Mouse (Mus musculus) T-helper 17 cell (primary cell): Measurements from ENCODE around the gene Olfr1110.
"Not testable (repeated sequence)": the region's sequence is repeated elsewhere in the genome, so short reads cannot be mapped to it uniquely, and the experiment has no call there.

ENCODE experiments used
- in situ Hi-C, 2 experiments: fragments of 300-600 bp; cut with MboI, MseI; formaldehyde crosslinking; loops; 1 replicate in 1 of 2; 2 replicates in 1 of 2; pipeline ENCODE4 v1.15.1; 2025; ENCODE audit warnings: high pct_unique_total_duplicates in 2 of 2

The Olfr1110 gene

GRCm38 (mm10) chr2:87140200-87140599, at the start of gene Olfr1110:
Olfr1110 (minus strand) TSS chr2:87140300.
- in situ Hi-C loops = no loop called here

- in situ Hi-C loops = no loop called here
These were observed 47.4 kb upstream of the Olfr1110 start, which contains the start of gene Olfr1112 for GRCm38 (mm10) chr2:87187498-87187897. Olfr1112 (plus strand) TSS chr2:87187798.

- in situ Hi-C loops = not testable (repeated sequence)
These were observed 27.6 kb upstream of the Olfr1110 start for GRCm38 (mm10) chr2:87167731-87168130.

- in situ Hi-C loops = no loop called here
These were observed 12.4 kb upstream of the Olfr1110 start, which contains the start of gene Olfr1111 for GRCm38 (mm10) chr2:87152524-87152923. Olfr1111 (minus strand) TSS chr2:87152624.

- in situ Hi-C loops = loop anchor here in 1 of 2 experiments (10.0 kb wide), 1 partner anchor 530 kb away; the partner anchor contains the start of gene Olfr1133
These were observed 25.6 kb downstream of the Olfr1110 start, which contains the start of gene Olfr259 for GRCm38 (mm10) chr2:87114467-87114866. Olfr259 (minus strand) TSS chr2:87114567.

GRCm38 (mm10) chr2:87095908-87096307, 44.2 kb downstream of the Olfr1110 start, which contains the start of gene Olfr1109:
Olfr1109 (minus strand) TSS chr2:87096008.
- in situ Hi-C loops = no loop called here
